Mouse (Mus musculus) liver, adult 2 months (tissue): ENCODE measurements around the gene Snap47. TPM values are rescaled to one million over a fixed set of nuclear protein-coding genes. Genes with fewer than 3 reads are reported as not detected.
"Not testable (repeated sequence)": the region's sequence is repeated elsewhere in the genome, so short reads cannot be mapped to it uniquely, and the experiment has no call there.

Experiments used
- DNase-seq: peaks from one replicate; pipeline ENCODE4 v3.0.0-alpha.2; 2011; ENCODE audit warnings: low read depth, low spot score; ENCODE audit errors: extremely low read depth
- H3K27ac ChIP-seq: fragments of 200-500 bp; replicated peaks from 2 replicates; pipeline ENCODE4 v1.5.1; 2012; ENCODE audit warnings: low read depth, mild to moderate bottlenecking, control low read depth, inconsistent platforms, low read length; ENCODE audit not compliant: insufficient read depth
- H3K27me3 ChIP-seq: fragments of 200-500 bp; 2 replicates; pipeline ENCODE4 v1.6.1; 2012; ENCODE audit warnings: mild to moderate bottlenecking, moderate library complexity, low read length, inconsistent platforms; ENCODE audit not compliant: control insufficient read depth, insufficient read depth
- H3K36me3 ChIP-seq: fragments of 200-500 bp; 2 replicates; pipeline ENCODE4 v1.6.1; 2012; ENCODE audit warnings: low read length, inconsistent platforms; ENCODE audit not compliant: control insufficient read depth, insufficient read depth
- H3K4me1 ChIP-seq: fragments of 200-500 bp; 2 replicates; pipeline ENCODE4 v1.6.1; 2011; ENCODE audit warnings: low read length; ENCODE audit not compliant: control insufficient read depth, insufficient read depth
- H3K4me3 ChIP-seq: fragments of 200-500 bp; 2 replicates; pipeline ENCODE4 v1.5.1; 2011; ENCODE audit warnings: low read depth, mild to moderate bottlenecking, control low read depth, low read length, moderate library complexity; ENCODE audit not compliant: insufficient read depth
- H3K79me2 ChIP-seq: fragments of 200-500 bp; 2 replicates; pipeline ENCODE4 v1.6.1; 2012; ENCODE audit warnings: inconsistent platforms, mild to moderate bottlenecking, low read length, moderate library complexity; ENCODE audit not compliant: control insufficient read depth, insufficient read depth
- H3K9ac ChIP-seq: fragments of 200-500 bp; 2 replicates; pipeline ENCODE4 v1.6.1; 2012; ENCODE audit warnings: low read depth, mild to moderate bottlenecking, control low read depth, inconsistent platforms, low read length
- CTCF ChIP-seq: fragments of 200-500 bp; IDR thresholded peaks from 2 replicates; pipeline ENCODE4 v1.5.1; 2011; ENCODE audit warnings: low read depth, low read length, control low read depth
- POLR2A ChIP-seq: fragments of 200-500 bp; IDR thresholded peaks from 2 replicates; pipeline ENCODE4 v1.6.1; 2011; ENCODE audit warnings: low read length, control low read depth; ENCODE audit not compliant: insufficient read depth; ENCODE audit errors: extremely low read depth
- WGBS: fragments of 180-500 bp; shearing (Covaris S2); methylation state at CpG from one replicate; pipeline ENCODE4 v1.1.7; 2018; 5-methylcytosine and 5-hydroxymethylcytosine counted together
- polyA plus RNA-seq: library from polyadenylated mRNA; depleted of rRNA; stranded (reverse); fragments of >200 nt; gene quantifications from 2 replicates; pipeline ENCODE4 v1.2.3, GENCODE M21; 2012
- total RNA-seq: library from RNA; depleted of rRNA; stranded (reverse); fragments of >200 nt; gene quantifications from 2 replicates; pipeline ENCODE4 v1.2.3, GENCODE M21; 2014

Gene Snap47
- total and polyA plus RNA-seq, 2 experiments = 60.0 to 70.9 TPM

DNA sequence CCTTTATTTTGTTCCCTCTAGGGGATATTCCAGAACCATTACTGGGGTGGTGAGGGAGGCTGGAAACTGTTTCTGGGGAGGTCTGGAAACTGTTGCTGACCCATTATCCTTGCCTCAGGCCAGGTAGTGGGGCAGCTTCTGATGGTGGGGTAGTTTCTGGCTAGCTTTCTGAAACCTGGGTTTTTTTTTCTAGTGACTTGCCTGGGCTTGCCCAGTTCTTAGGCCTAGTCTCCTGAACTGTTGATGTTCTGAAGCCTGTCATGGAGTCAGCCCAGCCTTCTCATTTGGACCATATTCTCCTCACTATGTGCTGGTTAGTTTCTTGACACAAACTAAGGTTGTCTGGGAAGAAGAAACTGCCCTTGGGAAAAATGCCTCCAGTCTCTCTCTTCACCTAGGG is 71.4 kb downstream of the Snap47 start:
- Histone ChIP-seq H3K4me1 (no peaks in the 10 kb centered on the region), H3K36me3 (no peaks in the 10 kb centered on the region), H3K27me3 (no peaks in the 10 kb centered on the region), H3K9ac (no peak overlapping the region), H3K79me2 (no peaks in the 10 kb centered on the region), H3K27ac (no peak overlapping the region), H3K4me3 (no peak overlapping the region)
- TF ChIP-seq CTCF (no peak), POLR2A (no peak)
- DNase-seq = no peak

DNA sequence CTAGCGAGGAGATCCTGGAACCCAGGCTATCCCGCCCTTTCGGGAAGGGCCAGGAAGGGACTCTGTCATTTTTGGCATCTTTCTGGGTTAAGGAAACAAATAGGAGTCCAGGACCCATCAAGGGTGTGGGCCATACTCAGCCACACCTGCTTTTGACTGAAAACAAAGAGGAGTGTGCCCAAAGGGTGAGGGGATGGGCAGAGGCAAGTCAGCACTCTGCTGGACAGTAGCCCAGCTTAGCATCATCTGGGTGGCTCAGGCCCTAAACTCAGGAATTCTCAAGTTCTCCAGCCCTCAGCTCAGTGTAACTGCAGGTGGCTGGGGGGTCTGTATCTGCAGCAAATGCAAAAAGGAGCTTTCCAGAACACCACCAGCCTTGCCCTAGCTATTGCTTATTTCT is 73.0 kb downstream of the Snap47 start:
- Histone ChIP-seq H3K27me3 (no peaks in the 10 kb centered on the region), H3K36me3 (no peaks in the 10 kb centered on the region), H3K27ac (no peak overlapping the region), H3K9ac (no peak overlapping the region), H3K79me2 (no peaks in the 10 kb centered on the region), H3K4me3 (no peak overlapping the region), H3K4me1 (no peaks in the 10 kb centered on the region)
- WGBS = 88% methylated on average over 3 of the region's 3 CpGs
- no peak for DNase-seq
- TF ChIP-seq CTCF = no peak
- TF ChIP-seq POLR2A = no peak

DNA sequence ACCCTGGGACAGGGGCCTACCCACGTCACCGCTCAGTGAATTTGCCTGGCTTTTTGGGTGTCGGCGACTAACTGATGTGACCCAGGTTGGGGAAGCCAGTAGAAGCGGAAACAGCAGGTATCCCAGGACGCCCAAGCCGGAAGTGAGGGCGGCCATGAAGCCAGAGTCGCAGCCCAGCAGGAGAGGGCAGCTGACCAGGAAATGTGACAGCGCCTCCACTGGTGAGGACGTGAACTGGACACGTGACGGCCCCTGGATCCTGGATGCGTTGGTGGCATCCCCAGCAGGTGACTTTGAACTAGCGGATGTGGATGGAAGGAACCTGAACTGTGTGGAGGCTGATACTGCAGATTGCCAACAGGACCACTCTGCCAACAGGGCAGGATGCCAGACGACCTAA is 75.5 kb downstream of the Snap47 start, which contains the start of gene Prss38:
TSS of gene Prss38 (minus strand) at position 183 of the 400 bp plus-strand sequence.
- 79% methylated on average over 16 of the region's 16 CpGs for WGBS
- no peaks in the 10 kb centered on the region for H3K27me3 ChIP-seq
- H3K79me2 ChIP-seq = no peaks in the 10 kb centered on the region
- no peak for DNase-seq
- no peaks in the 10 kb centered on the region for H3K4me1 ChIP-seq
- no peaks in the 10 kb centered on the region for H3K36me3 ChIP-seq
- H3K4me3 ChIP-seq = no peak within 1 kb of the TSS
- H3K9ac ChIP-seq = no peak within 1 kb of the TSS
- peak; percentile 35 for TF ChIP-seq CTCF
- no peak for TF ChIP-seq POLR2A
- H3K27ac ChIP-seq = no peak within 1 kb of the TSS

DNA sequence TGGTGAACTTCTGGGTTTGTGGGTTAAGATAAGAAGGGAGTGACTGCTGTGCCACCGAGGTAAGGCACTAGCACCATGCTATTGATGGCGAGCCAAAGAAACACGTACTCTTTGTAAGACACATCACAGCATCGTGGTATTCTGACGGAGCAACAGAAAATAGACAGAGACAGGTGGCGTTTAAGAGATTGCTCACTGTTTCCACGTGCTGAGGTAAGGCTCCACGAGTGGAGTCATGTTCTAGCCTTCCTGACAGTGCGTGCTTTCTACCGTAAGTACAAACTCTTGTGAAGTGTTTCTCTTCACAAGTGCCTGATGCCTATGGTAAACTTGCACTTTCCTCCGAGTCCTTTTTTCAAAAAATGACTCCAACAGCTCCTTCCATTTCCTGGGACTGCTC is 81.1 kb downstream of the Snap47 start:
- Histone ChIP-seq H3K4me3 (no peak overlapping the region), H3K36me3 (no peaks in the 10 kb centered on the region), H3K27ac (no peak overlapping the region), H3K4me1 (no peaks in the 10 kb centered on the region), H3K9ac (no peak overlapping the region), H3K27me3 (no peaks in the 10 kb centered on the region), H3K79me2 (no peaks in the 10 kb centered on the region)
- WGBS = 78% methylated on average over 11 of the region's 11 CpGs
- DNase-seq = no peak
- no peak for TF ChIP-seq POLR2A
- TF ChIP-seq CTCF = no peak

DNA sequence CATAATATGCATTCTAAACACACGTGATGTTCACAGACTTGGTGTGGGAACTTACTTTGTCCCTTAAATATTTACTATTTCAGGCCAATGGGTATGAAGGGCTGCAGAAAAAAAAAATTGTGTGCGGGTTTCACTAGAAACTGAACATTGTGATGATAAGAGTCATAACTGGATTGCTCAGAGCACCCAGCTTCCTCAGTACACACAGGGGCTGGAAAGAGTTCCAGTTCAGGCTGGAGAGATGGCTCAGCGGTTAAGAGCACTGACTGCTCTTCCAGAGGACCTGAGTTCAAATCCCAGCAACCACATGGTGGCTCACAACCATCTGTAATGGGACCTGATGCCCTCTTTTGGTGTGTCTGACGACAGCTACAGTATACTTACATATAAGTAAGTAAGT is 83.0 kb downstream of the Snap47 start:
- H3K27ac ChIP-seq, DNase-seq, H3K79me2 ChIP-seq, H3K4me1 ChIP-seq, H3K9ac ChIP-seq, H3K27me3 ChIP-seq, H3K36me3 ChIP-seq, H3K4me3 ChIP-seq: not testable (repeated sequence)
- 82% methylated on average over 4 of the region's 4 CpGs for WGBS

DNA sequence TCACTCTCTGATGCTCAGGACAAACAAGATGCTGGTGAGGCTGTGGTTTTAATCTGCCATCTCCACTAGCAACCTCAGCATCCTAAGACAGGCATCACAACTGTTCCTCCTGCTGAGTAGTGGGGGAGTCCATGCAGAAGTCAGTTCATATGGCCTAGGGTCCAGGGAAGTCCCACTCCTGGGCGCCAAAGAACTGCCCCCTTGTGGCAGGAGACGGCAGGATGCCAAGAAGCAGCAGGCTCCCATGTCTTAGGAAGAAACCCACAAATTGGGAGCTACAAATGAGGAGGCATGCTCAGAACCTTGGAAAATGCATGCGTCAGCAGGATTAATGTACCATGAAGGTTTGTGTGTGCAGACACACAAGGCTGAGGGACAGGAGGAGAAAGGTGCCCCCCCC is 84.4 kb downstream of the Snap47 start:
- TF ChIP-seq POLR2A = no peak
- TF ChIP-seq CTCF = peak; percentile 37
- DNase-seq = no peak
- H3K9ac ChIP-seq = no peak overlapping the region
- H3K4me1 ChIP-seq = no peaks in the 10 kb centered on the region
- no peak overlapping the region for H3K27ac ChIP-seq
- H3K27me3 ChIP-seq = no peaks in the 10 kb centered on the region
- no peaks in the 10 kb centered on the region for H3K36me3 ChIP-seq
- no peaks in the 10 kb centered on the region for H3K79me2 ChIP-seq
- 51% methylated on average over 3 of the region's 3 CpGs for WGBS
- no peak overlapping the region for H3K4me3 ChIP-seq
